Mouse (Mus musculus) left cerebral cortex, postnatal 14 days (tissue): ENCODE data around the gene Swsap1. TPM values are rescaled to one million over a fixed set of nuclear protein-coding genes. Genes with fewer than 3 reads are reported as not detected.

Source experiments
- DNase-seq, 2 experiments: peaks; one replicate each; pipeline ENCODE4 v3.0.0; 2021 to 2022; ENCODE audit warnings: low spot score in 2 of 2, mixed read lengths in 1 of 2
- intact Hi-C: fragments of 180-260 bp; cut with DNase I; formaldehyde crosslinking; loops from one replicate; pipeline ENCODE4 v1.15.1; 2025
- total RNA-seq, 2 experiments: library from RNA; stranded (reverse); gene quantifications; 2 replicates each; pipeline ENCODE4 v1.2.3; 2021

Swsap1 gene
- total RNA-seq, 2 experiments from 2014 or later: 14.4 to 15.0 TPM

GRCm38 (mm10) chr9:21996178-21996867 lies 40.8 kb downstream of the Swsap1 start:
- intact Hi-C loops: no loop called here
- DNase-seq: no peak

GRCm38 (mm10) chr9:22000296-22000695 lies 44.7 kb downstream of the Swsap1 start:
- DNase-seq: no peak
- intact Hi-C loops: loop anchor here (5.0 kb wide), 1 partner anchor 38 kb away; the partner anchor contains the start of gene Epor

- no peak for DNase-seq
- intact Hi-C loops: loop anchor here (5.0 kb wide), 1 partner anchor 39 kb away; the partner anchor contains the start of gene Epor
These were observed 46.1 kb downstream of the Swsap1 start for GRCm38 (mm10) chr9:22001633-22002032.

GRCm38 (mm10) chr9:22002194-22003162 lies 46.9 kb downstream of the Swsap1 start, which contains the start of the genes Ccdc151 and Prkcsh:
TSS of gene Ccdc151 (minus strand) at chr9:22002634.
TSS of gene Prkcsh (plus strand) at chr9:22002806.
- intact Hi-C loops: loop anchor here (5.0 kb wide), 1 partner anchor 40 kb away; the partner anchor contains the start of gene Epor
- peak; percentile 100 for DNase-seq

- peak; percentile 47 to 58 for DNase-seq
- intact Hi-C loops: loop anchor here (5.0 kb wide), 1 partner anchor 41 kb away; the partner anchor contains the start of gene Epor
These were observed 47.6 kb downstream of the Swsap1 start for GRCm38 (mm10) chr9:22003163-22003554.

- no peak for DNase-seq
- intact Hi-C loops: loop anchor here (5.0 kb wide), 1 partner anchor 42 kb away; the partner anchor contains the start of gene Epor
These were observed 49.0 kb downstream of the Swsap1 start for GRCm38 (mm10) chr9:22004546-22004945.

Other genes with a start within 250 kb of the Swsap1 start
- 10 to 100 TPM; 13.5 to 16.7 TPM for gene Ldlr, start 232.3 kb upstream of the Swsap1 start, total RNA-seq
- 1 to 10 TPM; 2.6 to 2.7 TPM for gene Spc24, start 195.5 kb upstream of the Swsap1 start, total RNA-seq
- 1 to 10 TPM; 7.4 to 7.6 TPM for gene Kank2, start 157.0 kb upstream of the Swsap1 start, total RNA-seq
- not detected for gene Angptl8, start 120.2 kb upstream of the Swsap1 start, total RNA-seq
- gene Dock6, start 103.1 kb upstream of the Swsap1 start, total RNA-seq: 10 to 100 TPM; 18.5 to 22.6 TPM
- 10 to 100 TPM; 17.5 to 24.8 TPM for gene Rab3d, start 37.6 kb upstream of the Swsap1 start, total RNA-seq
- gene Ccdc159, start 28.3 kb upstream of the Swsap1 start, total RNA-seq: 10 to 100 TPM; 12.5 to 14.7 TPM
- 10 to 100 TPM; 28.0 to 33.5 TPM for gene Tmem205, start 28.2 kb upstream of the Swsap1 start, total RNA-seq
- 100 to 1,000 TPM; 262 to 263 TPM for gene Plppr2, start 18.7 kb upstream of the Swsap1 start, total RNA-seq
- gene Epor, start 7.8 kb downstream of the Swsap1 start, total RNA-seq: 1 to 10 TPM; 1.4 to 3.4 TPM
- 1 to 10 TPM; 1.7 to 2.4 TPM for gene Rgl3, start 33.7 kb downstream of the Swsap1 start, total RNA-seq
- gene Ccdc151, start 46.9 kb downstream of the Swsap1 start, total RNA-seq: 1 to 10 TPM; 7.3 to 7.7 TPM
- 100 to 1,000 TPM in 1 of 2 experiments, 10 to 100 TPM in 1; 98.9 to 102 TPM for gene Prkcsh, start 47.1 kb downstream of the Swsap1 start, total RNA-seq
- gene Elavl3, start 96.3 kb downstream of the Swsap1 start, total RNA-seq: 100 to 1,000 TPM; 155 to 168 TPM
- gene Gm49318, start 115.5 kb downstream of the Swsap1 start, total RNA-seq: 1 to 10 TPM; 1.4 to 3.7 TPM
- gene Zfp653, start 115.6 kb downstream of the Swsap1 start, total RNA-seq: 10 to 100 TPM; 19.0 to 21.6 TPM
- 10 to 100 TPM; 41.5 to 43.2 TPM for gene Ecsit, start 129.7 kb downstream of the Swsap1 start, total RNA-seq
- gene Cnn1, start 143.5 kb downstream of the Swsap1 start, total RNA-seq: under 1 TPM; 0.88 to 0.93 TPM
- 10 to 100 TPM; 62.0 to 64.2 TPM for gene Elof1, start 161.4 kb downstream of the Swsap1 start, total RNA-seq
- under 1 TPM; 0.40 to 0.53 TPM for gene Acp5, start 180.0 kb downstream of the Swsap1 start, total RNA-seq
- 10 to 100 TPM; 33.1 to 51.9 TPM for gene Pigyl, start 201.1 kb downstream of the Swsap1 start, total RNA-seq
- gene Zfp872, start 232.3 kb downstream of the Swsap1 start, total RNA-seq: under 1 TPM in 1 of 2 experiments, not detected in 1; 0.24 TPM